Mouse (Mus musculus) monocyte, adult 2 months (primary cell): ENCODE results near the gene Phip.

ENCODE experiments used
- DNase-seq, 2 experiments: peaks; one replicate each; pipeline ENCODE4 v3.0.0; 2022; ENCODE audit warnings: low spot score in 2 of 2, low read depth in 1 of 2

The Phip gene

GRCm38 (mm10) chr9:82975342-82976215 lies at the start of gene Phip:
TSS of gene Phip (minus strand) at chr9:82975516.
- DNase-seq = peak; percentile 69 to 87

GRCm38 (mm10) chr9:83023724-83024123 lies 48.4 kb upstream of the Phip start:
- no peak for DNase-seq

GRCm38 (mm10) chr9:83014516-83014915 lies 39.2 kb upstream of the Phip start:
- no peak for DNase-seq

- no peak for DNase-seq
These were observed 33.0 kb upstream of the Phip start for GRCm38 (mm10) chr9:83008306-83008705.

- no peak for DNase-seq
These were observed 26.0 kb upstream of the Phip start for GRCm38 (mm10) chr9:83001342-83001741.

- DNase-seq = no peak
These were observed 22.6 kb upstream of the Phip start for GRCm38 (mm10) chr9:82997765-82998500.

- no peak for DNase-seq
These were observed 1.6 kb upstream of the Phip start for GRCm38 (mm10) chr9:82976936-82977335.

- no peak for DNase-seq
These were observed 903 bp upstream of the Phip start for GRCm38 (mm10) chr9:82976219-82976618.

- DNase-seq = no peak
These were observed 364 bp downstream of the Phip start for GRCm38 (mm10) chr9:82974962-82975341.

- DNase-seq = peak; percentile 32 to 56
These were observed 992 bp downstream of the Phip start for GRCm38 (mm10) chr9:82974187-82974861.

- DNase-seq = no peak
These were observed 1.9 kb downstream of the Phip start for GRCm38 (mm10) chr9:82973321-82973892.

- no peak for DNase-seq
These were observed 3.9 kb downstream of the Phip start for GRCm38 (mm10) chr9:82971433-82971832.

- no peak for DNase-seq
These were observed 8.2 kb downstream of the Phip start for GRCm38 (mm10) chr9:82967076-82967621.

GRCm38 (mm10) chr9:82963981-82964380 lies 11.3 kb downstream of the Phip start:
- DNase-seq = no peak

GRCm38 (mm10) chr9:82961352-82961751 lies 14.0 kb downstream of the Phip start:
- DNase-seq = no peak

GRCm38 (mm10) chr9:82955267-82955666 lies 20.0 kb downstream of the Phip start:
- DNase-seq = no peak

GRCm38 (mm10) chr9:82952330-82952729 lies 23.0 kb downstream of the Phip start:
- no peak for DNase-seq

GRCm38 (mm10) chr9:82951435-82952004 lies 23.8 kb downstream of the Phip start:
- no peak for DNase-seq

- no peak for DNase-seq
These were observed 68.1 kb downstream of the Phip start for GRCm38 (mm10) chr9:82907246-82907645.

- no peak for DNase-seq
These were observed 86.7 kb downstream of the Phip start for GRCm38 (mm10) chr9:82888645-82889044.

GRCm38 (mm10) chr9:82884177-82884576 lies 91.1 kb downstream of the Phip start:
- DNase-seq = no peak
